Mouse (Mus musculus) cerebellum, adult 18-20 months (tissue): ENCODE data around the gene Cabcoco1.

Experiments
- DNase-seq, 2 experiments: peaks; one replicate each; pipeline ENCODE4 v3.0.0; 2021

Cabcoco1 gene

DNA sequence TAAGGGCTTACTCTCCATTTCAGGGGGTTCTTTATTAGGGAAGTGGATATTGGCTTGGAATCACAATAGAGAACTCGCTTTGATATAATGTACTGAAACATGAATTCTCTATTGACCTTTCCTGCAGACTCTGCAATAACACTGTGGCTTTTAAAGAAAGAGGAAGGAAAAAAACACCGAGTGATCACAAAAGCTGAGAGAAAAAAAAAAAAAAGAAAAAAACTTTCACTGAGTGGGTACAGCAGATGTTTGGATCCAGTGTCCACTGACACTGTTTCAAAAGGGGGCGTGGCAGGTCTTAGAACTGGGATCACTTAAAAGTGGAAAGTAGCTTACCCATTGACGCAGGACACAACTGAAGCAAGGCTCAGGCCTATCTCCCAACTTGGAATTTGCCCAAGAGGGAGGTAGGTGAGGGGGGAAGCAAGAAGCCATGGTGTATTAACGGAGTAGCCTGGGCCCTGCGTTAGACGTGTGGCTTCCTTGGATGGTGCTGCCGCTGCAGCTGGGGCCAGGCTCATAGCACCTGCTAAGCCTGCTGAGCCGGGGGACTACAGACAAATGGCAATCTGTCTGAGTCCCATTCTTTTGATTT lies 107.6 kb downstream of the Cabcoco1 start:
- no peak for DNase-seq

DNA sequence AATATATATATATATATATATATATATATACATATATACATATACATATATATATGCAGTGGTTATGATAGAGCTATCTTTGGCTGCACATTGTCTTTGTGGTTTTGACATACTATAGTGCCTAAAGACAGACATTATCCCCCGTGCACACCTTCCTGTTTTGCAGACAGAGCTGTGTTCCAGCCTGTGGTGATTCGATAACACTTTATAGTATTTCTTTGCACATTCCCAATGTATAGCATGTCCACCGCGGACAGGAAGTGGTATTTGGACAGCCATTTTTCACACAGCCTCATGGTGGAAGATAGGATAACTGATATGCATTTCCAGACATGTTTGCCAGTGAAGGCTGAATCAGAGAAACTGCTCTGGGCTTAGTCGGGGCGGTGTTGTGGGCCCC lies 110.3 kb downstream of the Cabcoco1 start:
- DNase-seq: no peak

DNA sequence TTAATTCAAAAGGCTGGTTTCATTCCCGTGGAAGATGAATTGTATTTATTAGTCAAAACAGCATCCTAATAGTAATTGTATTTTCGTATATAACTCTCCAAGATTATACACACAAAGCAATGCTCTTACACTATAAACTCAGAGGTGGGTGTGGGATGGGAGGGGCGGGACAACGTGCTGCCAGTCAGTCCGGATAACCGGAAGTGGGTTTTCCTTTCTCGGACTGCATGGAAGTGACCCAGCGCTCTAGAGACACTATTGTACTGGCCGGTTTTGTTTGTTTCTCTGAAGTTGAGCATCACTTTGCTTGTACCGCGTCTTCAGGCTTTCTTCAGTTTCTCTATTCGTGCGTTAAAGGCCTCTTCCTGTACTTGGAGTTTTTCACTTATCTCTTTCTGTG lies 110.8 kb downstream of the Cabcoco1 start:
- DNase-seq: no peak

DNA sequence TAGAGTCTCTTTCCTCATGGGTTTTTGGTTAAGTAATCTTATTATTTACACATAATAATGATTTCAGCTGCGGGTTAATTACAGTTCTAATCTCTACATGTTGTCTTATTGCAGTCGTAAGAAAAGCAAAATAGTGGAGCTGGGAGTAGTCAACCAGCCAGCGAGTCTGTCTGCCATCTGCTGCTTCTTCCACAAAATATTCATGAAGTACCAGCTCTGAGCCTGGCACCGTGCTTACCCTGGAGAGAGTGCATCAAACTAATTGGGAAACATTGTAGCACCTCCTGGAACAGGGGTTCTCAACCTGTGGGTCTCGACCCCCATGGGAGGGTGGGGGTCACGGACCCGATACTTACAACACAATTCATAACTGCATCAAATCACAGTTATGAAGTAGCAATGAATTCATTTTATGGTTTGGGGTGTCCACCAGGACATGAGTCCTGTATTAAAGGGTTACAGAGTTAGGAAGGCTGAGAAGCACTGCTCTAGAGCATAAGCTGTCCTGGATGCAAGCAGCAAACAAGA lies 121.2 kb downstream of the Cabcoco1 start:
- DNase-seq: no peak

GRCm38 (mm10) chr10:68419893-68420292 lies 121.8 kb downstream of the Cabcoco1 start:
- no peak for DNase-seq

DNA sequence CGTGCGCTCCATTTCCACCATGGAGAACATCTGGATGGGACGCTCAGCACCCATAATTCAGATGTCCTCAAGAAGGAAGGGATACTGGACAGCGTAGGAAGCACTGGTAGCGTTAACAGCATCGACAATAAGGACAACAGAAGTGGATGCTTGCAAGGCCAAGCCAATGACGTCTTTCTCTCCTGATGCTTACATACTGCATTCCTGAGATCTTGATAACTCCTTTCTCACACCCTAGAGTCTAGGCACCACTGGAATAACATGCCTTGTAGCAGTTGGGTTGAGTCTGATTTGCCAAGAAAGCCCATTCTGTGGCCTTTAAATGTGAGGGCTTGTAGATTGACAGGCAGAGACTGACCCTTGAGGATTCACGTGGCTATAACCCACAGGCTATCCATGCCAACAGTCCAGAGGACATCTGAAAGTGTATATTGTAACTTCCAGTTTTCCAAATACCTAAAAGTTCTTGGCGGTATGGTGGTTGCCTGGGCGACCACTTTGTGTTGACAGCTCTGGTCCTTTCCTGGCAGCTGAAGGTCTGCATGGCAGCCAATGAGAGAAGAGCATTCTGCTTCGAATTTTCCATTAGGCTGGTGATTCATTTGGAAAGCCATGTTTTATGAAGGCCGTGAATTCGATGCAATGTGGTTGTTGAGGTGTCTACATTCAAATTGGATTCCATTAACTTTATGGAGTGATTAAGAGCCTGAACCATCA lies 124.5 kb downstream of the Cabcoco1 start:
- DNase-seq: no peak

DNA sequence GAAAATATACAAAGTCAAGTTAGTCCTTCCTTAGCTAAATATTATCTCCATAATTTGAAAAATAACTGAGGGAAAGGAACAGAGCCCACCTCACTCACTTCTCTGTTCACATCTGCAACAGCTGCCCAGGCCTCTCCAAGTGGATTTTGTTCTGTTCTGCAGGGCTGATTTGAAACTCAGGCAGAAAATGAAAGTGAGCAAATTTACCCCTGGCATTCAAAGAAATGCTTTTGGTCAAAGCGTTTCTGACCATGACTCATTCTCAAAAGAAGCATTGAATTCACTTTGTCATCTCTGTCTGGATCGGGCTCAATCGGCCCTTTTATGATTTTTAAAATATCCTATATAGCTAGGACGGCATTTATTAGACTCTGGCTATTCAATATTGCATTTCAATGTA lies 135.8 kb downstream of the Cabcoco1 start:
- no peak for DNase-seq

GRCm38 (mm10) chr10:68396786-68397185 lies 144.9 kb downstream of the Cabcoco1 start:
- DNase-seq: no peak

- DNase-seq: no peak
Observed at GRCm38 (mm10) chr10:68396083-68396482, 145.6 kb downstream of the Cabcoco1 start.

- no peak for DNase-seq
Observed at GRCm38 (mm10) chr10:68391640-68392039, 150.1 kb downstream of the Cabcoco1 start.

- DNase-seq: no peak
Observed at GRCm38 (mm10) chr10:68388802-68389201, 152.9 kb downstream of the Cabcoco1 start.

GRCm38 (mm10) chr10:68388138-68388537 lies 153.6 kb downstream of the Cabcoco1 start:
- DNase-seq: no peak
